Mouse (Mus musculus) liver (tissue): ENCODE measurements around the gene Gmip.
A peak's percentile ranks its signal among the peaks of the same experiment; 100 is the strongest.

Source experiments
- DNase-seq: peaks from one replicate; pipeline ENCODE4 v3.0.0-alpha.2; 2020; ENCODE audit warnings: mixed read lengths

Gmip gene

DNA sequence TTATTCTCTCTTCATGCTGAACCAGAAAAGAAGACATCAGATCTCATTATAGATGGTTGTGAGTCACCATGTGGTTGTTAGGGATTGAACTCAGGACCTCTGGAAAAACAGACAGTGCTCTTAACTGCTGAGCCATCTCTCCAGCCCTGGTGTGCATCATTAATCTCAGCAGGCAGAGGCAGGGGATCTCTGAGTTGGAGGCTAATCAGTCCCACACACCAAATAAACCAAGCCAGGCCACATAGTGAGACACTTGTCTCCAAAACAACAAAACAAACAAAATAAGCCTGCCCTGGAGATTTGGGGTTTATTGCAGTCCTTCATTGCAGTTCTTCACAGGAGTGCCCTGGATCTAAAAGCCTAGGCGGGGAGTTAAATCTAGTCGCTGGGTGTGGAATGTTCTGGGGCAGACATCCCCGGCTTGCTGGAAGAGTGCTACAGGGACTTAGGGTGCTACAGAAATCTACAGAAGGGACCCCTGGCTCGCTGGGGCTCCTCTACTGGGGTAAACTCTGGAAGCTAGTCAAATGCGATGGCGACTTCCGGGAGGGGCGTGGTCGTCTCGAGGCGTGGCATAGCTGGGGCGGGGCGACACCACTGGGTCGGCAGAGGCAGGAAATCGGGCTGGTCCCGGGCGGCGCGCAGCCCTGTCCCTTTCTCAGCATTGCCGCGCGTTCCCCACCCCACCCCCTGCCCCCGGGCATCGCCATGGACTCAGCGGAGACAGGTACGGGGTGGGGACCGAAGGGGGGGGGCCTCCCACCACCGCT lies at the start of gene Gmip:
Gmip (plus strand) TSS at position 586 of the 770 bp plus-strand sequence.
- DNase-seq: peak; percentile 87

DNA sequence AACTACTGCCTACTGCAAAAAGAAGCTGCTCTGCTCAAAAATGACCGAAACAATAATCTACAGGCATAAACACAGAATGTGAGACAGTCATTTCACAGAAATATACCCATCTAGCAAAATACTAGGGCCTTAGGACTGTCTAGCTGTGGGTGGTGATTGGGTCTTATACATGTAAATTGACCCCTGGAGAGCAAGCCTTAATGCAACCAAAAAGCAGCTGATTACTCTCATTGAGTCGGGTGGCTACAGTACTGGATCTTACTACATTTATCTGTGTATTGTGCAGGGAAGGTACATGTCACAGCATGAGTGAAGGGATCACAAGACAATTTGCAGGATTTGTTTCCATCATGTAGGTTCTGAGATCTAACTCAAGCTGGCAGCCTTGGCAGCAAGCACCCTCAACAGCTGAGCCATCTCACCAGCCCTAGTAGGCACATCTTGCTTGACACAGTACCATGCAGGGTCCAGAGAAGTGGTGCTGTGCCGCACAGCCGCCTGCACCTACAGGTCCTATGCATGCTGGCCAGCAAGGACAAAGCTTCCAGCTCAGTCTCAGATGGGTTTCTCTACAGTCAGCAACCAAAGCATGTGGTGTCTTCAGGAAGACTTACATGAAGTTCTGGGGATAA lies 46.5 kb upstream of the Gmip start:
- DNase-seq: no peak

DNA sequence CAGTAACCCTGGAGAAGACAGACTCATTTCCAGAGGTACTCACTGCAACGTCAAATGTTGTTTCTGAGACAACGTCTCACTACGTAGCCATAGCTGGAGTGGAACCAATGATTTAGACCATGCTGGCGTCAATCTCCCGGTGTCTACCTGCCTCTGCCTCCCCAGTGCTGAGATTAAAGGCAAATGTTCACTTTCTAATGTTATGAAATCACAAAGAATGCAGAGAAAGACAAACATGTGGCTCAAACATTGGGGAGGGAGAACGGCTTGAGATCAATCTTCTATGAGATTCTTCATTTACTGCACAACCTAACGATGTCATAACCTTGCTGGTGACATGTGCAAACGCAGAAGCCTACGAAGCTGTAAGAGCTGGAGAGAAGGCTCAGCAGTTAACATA lies 37.3 kb upstream of the Gmip start:
- DNase-seq: no peak

DNA sequence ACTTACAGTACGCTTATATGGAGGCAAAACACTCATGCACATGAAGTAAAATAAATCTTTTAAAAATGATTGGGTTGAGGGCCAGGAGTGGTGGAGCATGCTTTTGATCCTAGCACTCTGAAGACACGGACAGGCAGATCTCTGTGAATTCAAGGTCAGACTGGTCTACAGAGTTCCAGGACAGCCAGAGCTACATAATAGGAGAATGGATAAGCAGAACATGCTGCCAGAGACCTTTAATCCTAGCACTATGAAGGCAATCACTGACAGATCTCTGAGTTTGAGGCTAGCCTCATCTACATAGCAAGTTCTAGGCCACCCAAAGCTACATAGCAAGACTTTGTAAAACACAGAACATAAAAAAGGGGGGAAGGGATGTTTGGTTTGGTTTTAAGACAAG lies 36.4 kb upstream of the Gmip start:
- DNase-seq: no peak

DNA sequence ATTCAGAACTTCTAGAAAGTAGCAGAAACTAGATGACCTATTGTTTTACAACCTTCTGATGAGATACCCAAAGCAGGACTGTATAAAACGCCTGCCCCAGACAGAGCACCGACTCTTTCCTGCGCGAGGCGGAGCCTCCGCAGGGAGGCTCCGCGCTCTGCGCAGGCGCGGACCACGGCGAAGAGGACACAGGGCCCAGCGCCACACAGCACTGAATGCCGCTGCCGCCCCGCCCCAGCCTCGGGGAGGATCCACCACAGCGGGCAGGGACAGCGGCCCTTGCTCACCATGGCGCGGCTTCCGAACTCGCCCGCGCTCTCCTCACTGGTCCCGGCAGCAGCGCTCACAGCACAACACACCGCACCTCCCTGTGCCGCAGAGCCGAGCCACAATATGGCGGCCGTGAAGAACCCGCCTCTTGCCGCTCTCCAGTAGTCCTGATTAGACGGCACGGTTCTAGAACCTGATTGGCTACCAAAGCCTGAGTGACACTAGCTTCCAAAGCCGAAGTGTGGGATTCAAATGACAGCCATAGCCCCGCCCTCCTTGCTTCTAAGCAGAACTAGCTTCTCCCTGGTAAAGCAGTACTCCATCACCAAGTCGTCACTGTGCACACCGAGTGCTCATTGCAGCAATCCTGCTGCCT lies 33.9 kb upstream of the Gmip start, which contains the start of gene Gm20422:
Gm20422 (minus strand) TSS at position 384 of the 646 bp plus-strand sequence.
- DNase-seq: peak; percentile 94

DNA sequence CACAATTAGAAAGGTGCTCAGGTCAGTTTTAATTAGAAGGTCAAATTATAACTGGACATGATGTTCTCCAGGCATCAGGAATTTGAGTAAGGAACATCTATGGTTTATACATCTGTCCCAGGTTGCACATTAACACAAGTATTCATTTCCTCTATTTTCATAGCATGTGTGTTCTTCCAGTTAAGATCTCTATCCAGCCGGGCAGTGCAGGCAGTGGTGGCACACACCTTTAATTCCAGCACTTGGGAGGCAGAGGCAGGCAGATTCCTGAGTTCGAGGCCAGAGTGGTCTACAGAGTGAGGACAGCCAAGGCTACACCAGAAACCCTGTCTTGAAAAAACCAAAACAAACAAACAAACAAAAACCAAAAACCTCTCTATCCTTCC lies 33.3 kb upstream of the Gmip start:
- DNase-seq: no peak

DNA sequence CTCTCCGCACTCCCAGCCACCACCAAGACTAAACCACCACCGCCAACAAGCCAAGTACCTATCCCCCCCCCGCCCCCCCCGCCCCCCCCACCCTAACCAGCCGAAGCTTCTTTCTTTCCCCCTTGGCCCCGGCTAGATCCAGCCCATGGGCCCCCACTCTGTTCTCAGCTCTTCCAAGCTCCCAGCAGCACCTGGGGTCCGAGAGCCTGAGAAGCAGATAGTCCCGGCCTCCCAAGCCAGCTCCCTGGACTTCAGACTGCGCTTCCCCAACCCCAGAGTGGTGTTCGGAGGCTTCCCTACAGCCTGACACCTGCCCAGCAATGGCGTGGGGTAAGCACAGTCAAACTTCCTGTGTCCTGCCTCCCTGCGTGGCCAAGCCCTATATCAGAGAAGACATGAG lies 31.4 kb upstream of the Gmip start:
- DNase-seq: no peak

DNA sequence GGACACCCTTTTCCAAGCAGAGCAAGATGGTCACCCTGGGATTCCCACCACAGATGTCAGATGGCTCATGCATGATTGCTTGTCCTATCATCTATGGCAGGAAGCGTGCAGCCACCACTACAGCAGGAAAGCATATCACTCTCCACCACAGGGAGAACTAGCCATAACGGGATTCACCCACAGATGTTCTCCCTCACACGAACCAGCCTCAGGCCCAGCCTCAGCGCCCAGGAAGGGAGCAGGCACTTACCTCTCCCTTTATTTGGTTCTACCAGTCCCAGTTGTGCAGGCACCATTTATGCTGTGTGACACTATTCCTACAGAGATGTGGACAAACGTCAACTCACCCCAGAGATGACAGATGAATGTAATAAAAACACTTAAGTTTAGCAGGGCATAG lies 19.4 kb upstream of the Gmip start:
- no peak for DNase-seq

DNA sequence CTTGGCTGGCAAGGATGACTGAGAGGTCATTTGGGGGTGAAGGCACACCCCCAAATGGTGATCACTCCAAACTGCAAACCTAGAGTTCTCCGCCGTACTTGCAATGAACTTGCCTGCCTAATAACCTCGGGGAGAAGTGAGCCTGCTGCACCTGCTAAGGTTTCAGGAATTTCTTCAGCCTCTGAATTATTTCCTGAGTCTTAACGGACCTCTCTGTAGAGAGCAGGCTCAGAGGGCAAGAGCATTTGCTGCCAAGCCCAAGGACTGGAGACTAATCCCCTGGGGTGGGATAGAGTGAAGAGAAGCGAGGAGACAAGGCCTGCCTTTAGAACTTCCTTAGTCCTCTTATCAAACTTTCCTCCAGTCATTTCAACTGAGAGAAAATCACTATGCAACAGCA lies 18.7 kb upstream of the Gmip start:
- no peak for DNase-seq

DNA sequence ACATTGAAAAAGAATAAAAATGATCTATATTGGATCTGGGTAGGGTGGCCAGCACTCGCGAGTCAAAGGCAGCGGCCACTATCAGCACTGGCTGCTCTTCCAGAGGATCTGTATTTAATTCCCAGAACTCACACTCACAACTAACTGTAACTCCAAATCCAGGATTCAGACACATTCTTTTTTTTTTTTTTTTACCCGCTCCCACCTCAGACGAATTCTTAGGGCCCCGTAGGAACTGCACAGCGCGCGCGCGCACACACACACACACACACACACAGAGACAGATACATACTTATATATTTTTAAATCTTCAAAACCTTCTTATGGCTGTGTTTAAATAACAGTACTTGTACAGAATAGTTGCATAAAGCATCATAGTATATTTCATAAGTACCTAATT lies 18.1 kb upstream of the Gmip start:
- peak; percentile 41 for DNase-seq

DNA sequence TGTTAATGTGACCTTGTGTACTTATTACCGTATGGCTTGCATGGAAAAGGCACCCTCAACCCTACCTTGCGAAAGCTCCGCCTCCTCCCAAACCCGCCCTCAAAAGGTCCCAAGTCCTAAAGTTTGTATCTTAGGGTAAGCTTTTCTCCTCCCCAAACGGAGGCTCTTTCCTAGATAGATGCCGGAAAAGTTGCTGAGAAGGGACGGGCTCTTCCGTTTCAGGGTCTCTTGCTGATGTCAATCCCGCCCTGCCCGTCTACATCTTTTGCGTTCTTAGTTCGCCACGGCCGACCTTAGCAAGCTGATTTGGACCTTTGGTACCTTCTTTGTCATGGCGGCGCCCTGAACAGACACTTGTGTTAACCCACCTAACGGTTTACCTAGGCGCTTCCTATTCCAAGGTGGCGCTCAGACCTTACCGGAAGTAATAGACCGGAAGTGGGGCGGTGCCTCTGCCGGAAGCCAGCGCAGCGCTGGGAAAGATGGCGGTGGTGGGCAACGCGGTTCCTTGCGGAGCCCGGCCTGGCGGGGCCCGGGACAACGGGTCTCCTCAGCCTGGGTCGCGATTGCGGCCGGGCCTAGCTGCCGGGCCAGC lies 17.6 kb upstream of the Gmip start, which contains the start of the genes Atp13a1 and Zfp866:
Atp13a1 (plus strand) TSS at position 391 of the 595 bp plus-strand sequence.
Zfp866 (minus strand) TSS at position 406 of the 595 bp plus-strand sequence.
- DNase-seq: peak; percentile 91

DNA sequence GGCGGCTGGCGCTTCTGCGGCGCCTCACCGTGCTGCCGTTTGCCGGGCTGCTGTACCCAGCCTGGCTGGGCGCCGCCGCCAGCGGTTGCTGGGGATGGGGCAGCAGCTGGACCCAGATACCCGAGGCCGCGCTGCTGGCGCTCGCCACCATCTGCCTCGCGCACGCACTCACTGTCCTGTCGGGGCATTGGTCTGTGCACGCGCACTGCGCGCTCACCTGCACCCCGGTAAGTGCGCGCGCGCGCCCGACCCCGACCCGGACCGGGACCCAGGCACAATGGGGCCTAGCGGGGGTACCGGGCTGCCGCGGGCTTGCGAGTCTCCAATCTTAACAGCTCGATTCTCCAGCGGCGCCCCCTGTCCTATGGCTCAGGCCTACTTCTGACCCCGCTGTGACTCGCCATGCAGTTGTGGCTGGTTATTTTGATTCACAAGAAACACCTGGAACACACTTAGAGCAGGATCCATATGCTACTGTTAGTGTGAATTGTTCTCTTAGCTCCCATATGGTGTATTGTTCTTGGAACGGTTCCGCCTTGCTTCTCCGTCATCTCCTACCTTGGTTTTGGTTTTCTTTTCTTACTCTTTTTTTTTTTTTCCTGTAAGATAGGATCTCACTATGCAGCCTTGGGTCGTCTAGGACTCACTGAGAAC lies 16.9 kb upstream of the Gmip start:
- DNase-seq: peak; percentile 71

DNA sequence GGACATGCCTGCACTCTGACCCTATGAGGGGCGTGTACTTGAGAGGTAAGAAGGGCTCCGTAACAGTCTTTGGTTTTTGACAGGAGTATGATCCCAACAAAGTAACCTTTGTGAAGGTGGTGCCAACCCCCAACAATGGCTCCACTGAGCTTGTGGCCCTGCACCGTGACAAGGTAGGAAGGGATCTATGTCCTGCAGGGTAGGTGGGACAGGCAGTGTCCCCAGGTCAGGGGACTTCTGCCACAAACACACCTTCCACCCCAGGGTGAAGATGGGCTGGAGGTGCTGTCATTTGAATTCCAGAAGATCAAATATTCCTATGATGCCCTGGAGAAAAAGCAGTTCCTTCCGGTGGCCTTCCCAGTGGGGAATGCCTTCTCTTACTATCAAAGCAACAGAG lies 14.8 kb upstream of the Gmip start:
- no peak for DNase-seq

DNA sequence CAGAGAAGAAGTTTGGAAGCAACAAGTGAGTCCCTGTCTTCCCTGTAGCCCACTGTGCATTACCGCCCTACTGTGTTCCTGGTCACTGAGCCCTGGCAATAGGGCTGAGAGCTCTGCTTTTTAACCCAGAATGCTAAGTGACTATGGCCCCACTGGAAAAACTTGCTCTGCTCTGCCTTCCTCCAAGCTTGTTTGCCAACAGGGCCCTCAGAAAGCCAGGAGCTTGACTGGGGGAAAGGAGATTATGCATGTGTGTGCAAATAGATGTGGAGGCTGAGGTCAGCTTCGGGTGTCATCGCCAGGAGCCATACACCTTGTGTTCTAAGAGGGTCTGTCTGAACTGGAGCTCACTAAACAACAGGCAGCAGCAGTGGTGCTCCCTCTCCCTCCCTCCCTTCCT lies 14.4 kb upstream of the Gmip start:
- DNase-seq: no peak

DNA sequence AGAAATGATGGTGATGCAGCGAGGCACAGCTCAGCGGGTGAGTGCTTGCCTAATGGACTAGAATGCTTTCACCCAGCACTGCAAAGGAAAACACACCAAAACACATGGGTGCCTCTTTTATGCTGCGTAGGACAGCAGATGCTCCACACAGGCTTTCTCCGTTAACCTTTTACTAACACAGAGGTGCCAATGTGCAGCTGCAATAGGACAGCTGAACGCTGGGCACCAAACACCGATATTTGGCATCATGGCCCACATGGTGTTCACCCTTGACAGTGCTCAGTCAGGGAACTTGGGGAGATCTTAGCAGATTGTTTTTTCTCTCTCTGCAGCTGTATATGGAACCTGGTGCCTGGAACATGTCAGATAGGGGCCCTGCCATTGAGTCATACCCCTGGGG lies 13.6 kb upstream of the Gmip start:
- no peak for DNase-seq

DNA sequence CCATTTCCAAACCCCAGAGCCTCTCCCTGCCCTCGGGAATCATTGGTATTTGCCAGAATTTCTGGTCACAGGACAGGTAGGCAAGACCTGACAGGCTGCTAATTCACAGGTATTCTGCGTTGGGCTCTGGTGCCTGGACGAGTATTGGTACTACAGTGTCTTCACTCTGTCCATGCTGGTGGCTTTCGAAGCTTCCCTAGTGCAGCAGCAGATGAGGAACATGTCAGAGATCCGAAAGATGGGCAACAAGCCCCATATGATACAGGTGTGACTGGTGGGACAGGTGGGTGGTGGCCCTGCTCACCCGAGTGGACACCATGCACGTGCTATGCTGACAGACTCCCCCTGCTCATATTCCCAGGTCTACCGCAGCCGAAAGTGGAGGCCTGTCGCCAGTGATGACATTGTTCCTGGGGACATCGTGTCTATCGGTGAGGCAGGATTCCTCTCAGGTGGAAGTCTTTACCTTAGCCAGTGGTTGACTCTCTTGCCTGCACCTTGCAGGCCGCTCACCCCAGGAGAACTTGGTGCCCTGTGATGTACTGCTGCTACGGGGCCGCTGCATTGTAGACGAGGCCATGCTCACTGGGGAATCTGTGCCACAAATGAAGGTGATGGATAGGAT lies 11.6 kb upstream of the Gmip start:
- no peak for DNase-seq

DNA sequence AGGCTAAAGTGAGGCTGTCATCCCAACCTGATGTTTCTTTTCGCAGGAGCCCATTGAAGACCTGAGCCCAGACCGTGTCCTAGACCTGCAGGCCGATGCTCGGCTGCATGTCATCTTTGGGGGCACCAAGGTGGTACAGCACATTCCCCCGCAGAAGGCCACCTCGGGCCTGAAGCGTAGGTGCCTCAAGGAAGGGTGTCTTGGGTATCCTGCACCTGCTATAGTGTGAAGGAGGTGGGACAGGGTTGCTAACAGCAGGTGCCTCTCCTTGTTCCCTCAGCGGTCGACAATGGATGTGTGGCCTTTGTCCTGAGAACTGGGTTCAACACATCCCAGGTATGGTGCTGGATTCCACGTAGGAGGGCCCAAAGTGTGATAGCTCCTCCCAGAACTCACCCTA lies 10.8 kb upstream of the Gmip start:
- DNase-seq: no peak

DNA sequence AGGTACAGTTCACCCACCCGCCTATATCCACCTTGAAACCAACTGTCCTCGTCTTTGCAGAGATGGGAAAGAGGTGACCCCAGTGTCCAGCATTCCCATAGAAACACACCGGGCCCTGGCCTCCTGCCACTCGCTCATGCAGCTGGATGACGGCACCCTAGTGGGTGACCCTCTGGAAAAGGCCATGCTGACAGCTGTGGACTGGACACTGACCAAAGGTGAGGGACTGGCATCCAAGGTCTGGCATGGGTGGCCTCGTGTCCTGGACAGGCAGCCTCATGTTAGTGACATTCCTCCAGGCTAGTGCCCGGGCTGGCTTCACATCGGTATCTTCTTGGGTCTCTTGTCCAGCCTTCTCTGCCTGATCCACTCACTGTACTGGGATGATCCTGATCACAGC lies 9.2 kb upstream of the Gmip start:
- DNase-seq: no peak

DNA sequence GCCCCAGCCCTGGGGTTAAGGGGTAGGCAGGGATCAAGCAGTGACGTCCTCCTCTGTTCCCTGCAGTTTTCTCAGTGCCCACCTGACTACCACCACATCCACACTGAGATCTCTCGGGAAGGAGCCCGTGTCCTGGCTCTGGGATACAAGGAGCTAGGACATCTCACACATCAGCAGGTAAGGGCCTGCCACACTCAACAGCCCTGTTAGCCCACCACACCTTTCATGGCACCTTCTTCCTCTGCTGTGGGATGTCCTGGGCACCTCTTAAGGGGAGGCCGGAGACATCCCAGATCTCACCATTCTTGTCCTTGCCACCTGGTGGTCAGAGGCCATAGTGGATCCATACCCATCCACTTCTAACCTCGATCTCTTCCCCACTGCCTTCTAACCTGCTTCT lies 8.5 kb upstream of the Gmip start:
- no peak for DNase-seq

DNA sequence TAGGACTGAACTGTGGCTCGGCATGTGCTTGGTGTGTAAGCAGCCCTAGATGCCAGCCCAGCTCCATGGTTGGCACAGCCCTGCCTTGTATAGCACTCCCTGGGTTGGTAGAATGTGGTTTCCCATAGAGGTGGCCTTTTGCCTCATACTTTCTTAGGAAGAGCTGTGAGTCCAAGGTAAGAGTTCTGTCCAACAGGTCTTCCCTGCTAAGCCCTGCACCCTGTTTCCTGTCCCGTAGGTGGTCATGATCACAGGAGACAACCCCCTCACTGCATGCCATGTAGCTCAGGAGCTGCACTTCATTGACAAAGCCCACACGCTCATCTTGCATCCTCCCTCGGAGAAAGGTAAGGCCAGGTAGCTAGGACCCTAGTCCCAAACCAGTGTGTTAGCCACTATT lies 6.7 kb upstream of the Gmip start:
- no peak for DNase-seq

DNA sequence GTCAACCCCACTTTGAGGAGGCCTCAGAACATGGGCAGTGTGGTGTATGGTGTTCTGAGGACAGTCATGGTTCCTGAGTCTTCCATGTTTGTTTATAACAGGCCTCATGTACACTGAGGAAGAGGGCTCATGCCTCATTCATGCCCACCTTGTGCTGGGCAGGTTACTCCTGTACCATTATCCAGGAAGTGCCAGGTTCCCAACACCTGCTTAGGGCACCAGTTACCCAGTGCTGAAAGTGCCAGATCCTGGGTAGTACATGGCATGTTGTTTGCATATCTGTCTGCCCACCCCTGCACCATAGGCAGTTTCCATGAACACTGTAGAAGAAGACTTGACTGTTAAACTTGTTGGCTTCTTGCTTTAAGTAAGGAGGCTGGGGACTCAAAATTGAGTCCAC lies 6.3 kb upstream of the Gmip start:
- no peak for DNase-seq

DNA sequence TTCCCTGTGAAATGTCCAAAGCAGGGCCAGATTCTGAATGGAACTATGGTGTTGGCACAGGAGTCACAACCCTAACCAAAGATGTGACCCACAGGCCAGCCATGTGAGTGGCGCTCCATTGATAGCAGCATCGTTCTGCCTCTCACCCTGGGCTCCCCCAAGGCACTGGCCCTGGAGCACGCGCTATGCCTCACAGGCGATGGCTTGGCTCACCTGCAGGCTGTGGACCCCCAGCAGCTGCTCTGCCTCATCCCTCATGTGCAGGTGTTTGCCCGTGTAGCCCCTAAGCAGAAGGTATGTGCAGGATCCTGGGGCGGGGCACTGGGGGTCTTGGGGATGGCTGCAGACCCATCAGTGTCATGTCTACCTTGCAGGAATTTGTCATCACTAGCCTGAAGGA lies 5.1 kb upstream of the Gmip start:
- DNase-seq: no peak

DNA sequence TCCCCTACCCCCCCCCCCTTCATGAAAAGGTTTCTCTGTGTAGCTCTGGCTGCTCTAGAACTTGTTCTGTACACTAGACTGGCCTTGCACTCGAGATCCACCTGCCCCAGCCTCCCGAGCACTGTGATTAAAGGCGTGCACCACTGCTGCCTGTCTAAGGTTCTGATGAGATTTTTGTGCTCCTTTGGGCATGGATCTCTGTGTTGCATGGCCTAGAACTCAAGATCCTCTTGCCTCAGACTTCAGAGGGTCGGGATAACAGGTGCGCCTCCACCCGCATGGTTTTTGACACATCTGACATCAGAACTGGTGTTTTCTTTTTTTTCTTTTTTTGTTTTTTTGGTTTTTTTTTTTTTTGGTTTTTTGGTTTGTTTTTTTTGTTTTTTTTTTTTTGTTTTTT lies 3.9 kb upstream of the Gmip start:
- no peak for DNase-seq
